Mouse (Mus musculus) myocyte (in vitro differentiated cells): ENCODE measurements around the gene Dcp1a.

Source experiments
- CEBPB ChIP-seq: IDR thresholded peaks from 2 replicates; pipeline ENCODE4 v1.6.1; 2011; ENCODE audit warnings: mild to moderate bottlenecking, moderate library complexity; ENCODE audit not compliant: poor library complexity, insufficient read depth, severe bottlenecking
- E2F4 ChIP-seq: IDR thresholded peaks from one replicate; pipeline ENCODE4 v1.6.1; 2011; ENCODE audit warnings: mild to moderate bottlenecking, control low read depth, moderate library complexity; ENCODE audit not compliant: insufficient read depth
- MAX ChIP-seq: IDR thresholded peaks from one replicate; pipeline ENCODE4 v1.6.1; 2011; ENCODE audit warnings: low read depth, mild to moderate bottlenecking, control low read depth
- POLR2A ChIP-seq: IDR thresholded peaks from one replicate; pipeline ENCODE4 v1.6.1; 2011; ENCODE audit warnings: low read depth, mild to moderate bottlenecking, control low read depth, moderate library complexity; ENCODE audit not compliant: insufficient read length
- POLR2AphosphoS2 ChIP-seq: IDR thresholded peaks from one replicate; pipeline ENCODE4 v1.6.1; 2011; ENCODE audit warnings: low read depth, control low read depth; ENCODE audit not compliant: insufficient read length
- TCF12 ChIP-seq: IDR thresholded peaks from one replicate; pipeline ENCODE4 v1.6.1; 2011; ENCODE audit warnings: mild to moderate bottlenecking, control low read depth; ENCODE audit not compliant: poor library complexity, insufficient read depth, severe bottlenecking
- USF1 ChIP-seq: IDR thresholded peaks from one replicate; pipeline ENCODE4 v1.6.1; 2011; ENCODE audit warnings: low read depth, mild to moderate bottlenecking, control low read depth, moderate library complexity

DNA sequence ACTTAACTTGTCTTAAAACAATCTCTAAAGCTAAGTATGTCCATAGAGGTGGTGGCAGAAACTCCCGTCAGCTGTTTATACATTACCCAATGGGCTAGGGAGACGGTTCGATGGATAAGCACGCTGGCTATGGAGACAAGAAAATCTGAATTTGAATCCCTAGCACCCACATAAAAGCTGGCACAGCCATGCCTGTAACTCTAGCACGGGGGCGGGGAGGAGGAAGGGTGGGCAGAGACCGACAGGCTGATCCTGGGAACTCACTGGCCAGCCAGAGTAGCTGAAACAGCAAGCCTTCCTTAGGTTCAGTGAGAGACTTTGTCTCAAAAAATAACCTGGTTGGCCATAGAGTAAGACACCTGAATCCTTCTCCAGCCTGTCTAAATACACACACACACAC lies 21.9 kb upstream of the Dcp1a start:
- TF ChIP-seq USF1 (no peak), POLR2A (no peak), TCF12 (no peak), CEBPB (no peak), POLR2AphosphoS2 (no peak), MAX (no peak), E2F4 (no peak)
